Mouse (Mus musculus): ENCODE measurements around the gene Dgcr2.

DNA sequence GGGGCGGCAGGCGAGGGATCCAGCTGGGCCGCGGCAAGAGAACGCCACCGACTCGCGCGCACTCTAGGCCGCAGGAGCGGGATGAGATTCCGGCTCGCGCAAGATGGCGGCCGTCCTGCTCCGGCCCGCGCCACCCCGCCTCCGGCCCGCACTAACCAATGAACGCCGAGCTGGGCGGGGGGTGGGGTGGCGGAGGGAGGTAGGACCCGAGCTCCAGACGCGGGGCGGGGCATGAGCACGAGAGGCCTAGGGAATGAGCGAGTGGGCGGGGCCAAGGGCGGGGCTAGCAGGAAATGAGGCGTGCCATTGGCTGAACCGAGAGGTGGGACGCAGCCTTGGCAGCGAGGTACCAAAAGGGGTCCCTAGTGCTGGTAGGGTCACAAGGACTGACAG is 6.8 kb downstream of the Dgcr2 start, which contains the start of gene Gm20518:
- TF ChIP-seq CTCF (IDR thresholded peaks at IDR 0.05; ENCODE audit: low read depth), result no peak
- no peak for TF ChIP-seq EP300 (IDR thresholded peaks at IDR 0.05; ENCODE audit: low read depth)
